Mouse (Mus musculus) heart, postnatal 0 days (tissue): ENCODE data around the gene Ccdc91. TPM values are rescaled to one million over a fixed set of nuclear protein-coding genes. Genes with fewer than 3 reads are reported as not detected.

Experiments
- ATAC-seq: fragments of 200-750 bp; cut with Nextera tagmentation; 2 replicates; pipeline ENCODE4 v1.8.0; 2017; ENCODE audit warnings: low read depth, moderate number of reproducible peaks, moderate library complexity; ENCODE audit not compliant: insufficient read depth
- DNase-seq: peaks from one replicate; pipeline ENCODE4 v3.0.0-alpha.2; 2016; ENCODE audit warnings: low spot score
- H3K27ac ChIP-seq: fragments of 300-500 bp; sonication (generic); 2 replicates; pipeline ENCODE4 v1.5.1; 2014; ENCODE audit warnings: low read depth, mild to moderate bottlenecking
- H3K27me3 ChIP-seq: fragments of 300-500 bp; sonication (generic); 2 replicates; pipeline ENCODE4 v1.6.1; 2014; ENCODE audit warnings: low read length, mixed read lengths; ENCODE audit not compliant: control insufficient read depth, insufficient read depth
- H3K36me3 ChIP-seq: fragments of 300-500 bp; sonication (generic); replicated peaks from 2 replicates; pipeline ENCODE4 v1.6.1; 2014; ENCODE audit warnings: low read length, mixed read lengths; ENCODE audit not compliant: control insufficient read depth, insufficient read depth
- H3K4me1 ChIP-seq: fragments of 300-500 bp; sonication (generic); 2 replicates; pipeline ENCODE4 v1.6.1; 2014; ENCODE audit warnings: antibody characterized with exemption; ENCODE audit not compliant: control insufficient read depth, insufficient read depth
- H3K4me2 ChIP-seq: fragments of 300-500 bp; sonication (generic); 2 replicates; pipeline ENCODE4 v1.6.1; 2014; ENCODE audit warnings: low read depth, mild to moderate bottlenecking, low read length, moderate library complexity
- H3K4me3 ChIP-seq: fragments of 300-500 bp; sonication (generic); 2 replicates; pipeline ENCODE4 v1.5.1; 2014; ENCODE audit warnings: low read depth, low read length
- H3K9ac ChIP-seq: fragments of 300-500 bp; sonication (generic); replicated peaks from 2 replicates; pipeline ENCODE4 v1.6.1; 2014; ENCODE audit warnings: low read depth, low read length, mixed read lengths
- H3K9me3 ChIP-seq: fragments of 300-500 bp; sonication (generic); replicated peaks from 2 replicates; pipeline ENCODE4 v1.6.1; 2016; ENCODE audit warnings: low read length; ENCODE audit not compliant: control insufficient read depth
- CTCF ChIP-seq: IDR thresholded peaks from 2 replicates; pipeline ENCODE4 v1.5.1; 2016; ENCODE audit warnings: antibody characterized with exemption, control low read depth, low read depth
- EP300 ChIP-seq: IDR thresholded peaks from 2 replicates; pipeline ENCODE4 v1.6.1; 2016; ENCODE audit warnings: antibody characterized with exemption, low read depth
- WGBS: fragments of 180-500 bp; shearing (Covaris S2); extraction: QIAGEN DNeasy Blood & Tissue Kit; methylation state at CpG from one replicate; pipeline ENCODE4 v1.1.7; 2014; 5-methylcytosine and 5-hydroxymethylcytosine counted together
- polyA plus RNA-seq: library from polyadenylated mRNA; unstranded; fragments of >200 nt; fragmentation: Nextera tagmentation; extraction: Ambion mirVana; gene quantifications from 2 replicates; pipeline ENCODE4 v1.2.1, GENCODE M21; 2015
- total RNA-seq: library from RNA; depleted of rRNA; stranded (reverse); fragments of >200 nt; gene quantifications from 2 replicates; pipeline ENCODE4 v1.2.3, GENCODE M21; 2014; ENCODE audit warnings: low replicate concordance

Ccdc91 gene
- total and polyA plus RNA-seq, 2 experiments from 2014 or later, result 19.0 to 25.8 TPM

GRCm38 (mm10) chr6:147481141-147481540, 5.5 kb downstream of the Ccdc91 start:
- Histone ChIP-seq H3K36me3 (no peaks in the 10 kb centered on the region), H3K4me3 (no peak overlapping the region), H3K4me2 (no peak overlapping the region), H3K27ac (no peak overlapping the region), H3K27me3 (no peaks in the 10 kb centered on the region), H3K9ac (no peak overlapping the region), H3K9me3 (no peaks in the 10 kb centered on the region), H3K4me1 (peaks cover 5% of the 10 kb centered on the region; the same call in 1 of the 2 replicates)
- DNase-seq, result no peak
- ATAC-seq, result no peak
- TF ChIP-seq CTCF (no peak), EP300 (no peak)
- 92% methylated on average over 5 of the region's 5 CpGs for WGBS

- no peak for ATAC-seq
These were observed 14.5 kb downstream of the Ccdc91 start for GRCm38 (mm10) chr6:147490120-147490519.

GRCm38 (mm10) chr6:147492551-147492950, 16.9 kb downstream of the Ccdc91 start:
- ATAC-seq (no peak), DNase-seq (no peak)
- WGBS, result 94% methylated on average over 4 of the region's 4 CpGs
- no peaks in the 10 kb centered on the region for H3K9me3 ChIP-seq
- H3K4me2 ChIP-seq, result no peak overlapping the region
- H3K9ac ChIP-seq, result no peak overlapping the region
- no peak for TF ChIP-seq CTCF
- no peak for TF ChIP-seq EP300
- H3K4me1 ChIP-seq, result no peaks in the 10 kb centered on the region
- H3K36me3 ChIP-seq, result no peaks in the 10 kb centered on the region
- H3K27ac ChIP-seq, result no peak overlapping the region
- H3K27me3 ChIP-seq, result no peaks in the 10 kb centered on the region
- no peak overlapping the region for H3K4me3 ChIP-seq

More at GRCm38 (mm10) chr6:147490120-147490519, 14.5 kb downstream of the Ccdc91 start:
- no peaks in the 10 kb centered on the region for H3K4me1 ChIP-seq
- no peak overlapping the region for H3K4me3 ChIP-seq
- no peak for TF ChIP-seq EP300
- TF ChIP-seq CTCF, result no peak
- no peak overlapping the region for H3K9ac ChIP-seq
- H3K27ac ChIP-seq, result no peak overlapping the region
- H3K4me2 ChIP-seq, result no peak overlapping the region
- DNase-seq, result no peak
- 95% methylated on average over 3 of the region's 3 CpGs for WGBS
- H3K9me3 ChIP-seq, result no peaks in the 10 kb centered on the region
- H3K36me3 ChIP-seq, result no peaks in the 10 kb centered on the region
- no peaks in the 10 kb centered on the region for H3K27me3 ChIP-seq

- no peak overlapping the region for H3K4me3 ChIP-seq
- no peaks in the 10 kb centered on the region for H3K9me3 ChIP-seq
- H3K4me1 ChIP-seq, result peaks cover 11% of the 10 kb centered on the region; the same call in 1 of the 2 replicates
- no peaks in the 10 kb centered on the region for H3K27me3 ChIP-seq
- WGBS, result 43% methylated on average over 3 of the region's 3 CpGs
- no peak for DNase-seq
- TF ChIP-seq CTCF (0 out of 2 replicates have a peak, but pooled peaks have one; percentile 1), EP300 (no peak)
- no peak overlapping the region for H3K27ac ChIP-seq
- H3K36me3 ChIP-seq, result no peaks in the 10 kb centered on the region
- H3K9ac ChIP-seq, result no peak overlapping the region
- no peak overlapping the region for H3K4me2 ChIP-seq
- ATAC-seq, result no peak
These were observed 25.8 kb downstream of the Ccdc91 start for GRCm38 (mm10) chr6:147501439-147501838.

DNA sequence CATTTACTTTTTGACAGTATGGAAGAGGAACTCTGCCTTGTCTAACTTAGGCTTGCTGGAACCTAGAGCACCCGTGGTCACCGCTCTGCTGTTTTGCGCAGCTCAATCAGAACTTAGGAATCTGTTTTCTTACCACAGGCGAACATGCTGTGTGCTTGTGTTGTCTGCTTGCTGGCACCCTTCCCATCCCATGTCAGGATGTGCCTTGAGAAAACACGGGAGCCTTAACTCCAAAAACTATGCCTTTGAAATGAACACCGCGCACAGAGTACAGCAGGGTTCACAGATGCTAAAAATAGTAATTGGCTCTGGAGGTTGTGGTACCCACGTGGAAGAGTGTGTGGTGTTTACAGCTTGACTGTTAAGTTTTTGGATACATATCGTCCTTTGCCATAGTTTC, 30.4 kb downstream of the Ccdc91 start:
- WGBS, result 14% methylated on average over 9 of the region's 9 CpGs
- H3K9ac ChIP-seq, result no peak overlapping the region; the same call in 1 of the 2 replicates
- H3K4me2 ChIP-seq, result peak overlapping the region; percentile 61
- peak; percentile 90 for ATAC-seq
- H3K4me3 ChIP-seq, result peak overlapping the region; percentile 34
- no peaks in the 10 kb centered on the region for H3K36me3 ChIP-seq
- no peak for TF ChIP-seq EP300
- no peak for TF ChIP-seq CTCF
- H3K4me1 ChIP-seq, result peaks cover 11% of the 10 kb centered on the region; the same call in 1 of the 2 replicates
- DNase-seq, result peak; percentile 62
- H3K27me3 ChIP-seq, result no peaks in the 10 kb centered on the region
- H3K27ac ChIP-seq, result peak overlapping the region; percentile 55
- no peaks in the 10 kb centered on the region for H3K9me3 ChIP-seq

- ATAC-seq (peak; percentile 69; the same call in 1 of the 2 replicates), DNase-seq (peak; percentile 48)
- Histone ChIP-seq H3K4me2 (peak overlapping the region; percentile 61), H3K9ac (peak overlapping the region; percentile 4; the same call in 1 of the 2 replicates), H3K4me3 (peak overlapping the region; percentile 34), H3K36me3 (no peaks in the 10 kb centered on the region), H3K9me3 (no peaks in the 10 kb centered on the region), H3K27ac (peak overlapping the region; percentile 55), H3K4me1 (peaks cover 7% of the 10 kb centered on the region; the same call in 1 of the 2 replicates), H3K27me3 (no peaks in the 10 kb centered on the region)
- TF ChIP-seq EP300 (no peak), CTCF (no peak)
- 42% methylated on average over 10 of the region's 10 CpGs for WGBS
These were observed 30.9 kb downstream of the Ccdc91 start for GRCm38 (mm10) chr6:147506496-147506895.
